Mouse (Mus musculus): Measurements from ENCODE around the gene Arv1. TPM values are rescaled to one million over a fixed set of nuclear protein-coding genes. Genes with fewer than 3 reads are reported as not detected.

The Arv1 gene
- polyA plus RNA-seq, 1 experiment from 2014 or later: 18.5 TPM

- peaks cover 18% of the 10 kb centered on the region for H3K36me3 ChIP-seq (ENCODE audit: insufficient read depth, low read length)
- no peak for ATAC-seq (replicated peaks; ENCODE audit: low FRiP score, low read depth)
- H3K4me3 ChIP-seq (replicated peaks; ENCODE audit: low read depth, low read length): no peak overlapping the region
- no peak for DNase-seq (ENCODE audit: low spot score)
- WGBS: 77% methylated on average over 8 of the region's 8 CpGs
- H3K27me3 ChIP-seq (ENCODE audit: insufficient read depth, low read length): no peaks in the 10 kb centered on the region
- H3K9ac ChIP-seq (ENCODE audit: low read depth, low read length): no peak overlapping the region
- no peak for TF ChIP-seq CTCF (IDR thresholded peaks at IDR 0.05; ENCODE audit: low read depth)
- H3K9me3 ChIP-seq (replicated peaks; ENCODE audit: low read length): no peaks in the 10 kb centered on the region
- H3K4me2 ChIP-seq (ENCODE audit: low read length): no peak overlapping the region
- H3K4me1 ChIP-seq (replicated peaks; ENCODE audit: insufficient read depth, low read length): peaks cover 5% of the 10 kb centered on the region
- H3K27ac ChIP-seq: no peak overlapping the region
Observed at GRCm38 (mm10) chr8:124715736-124716135, 6.2 kb upstream of the Arv1 start.

- ATAC-seq (replicated peaks; ENCODE audit: low FRiP score, low read depth): no peak
Observed at GRCm38 (mm10) chr8:124720133-124720532, 1.8 kb upstream of the Arv1 start.

GRCm38 (mm10) chr8:124720938-124721861 is 739 bp upstream of the Arv1 start:
- H3K27ac ChIP-seq: 0 out of 2 replicates have a peak overlapping the region, but pooled peaks have one; percentile 26
- H3K27me3 ChIP-seq (ENCODE audit: insufficient read depth, low read length): no peaks in the 10 kb centered on the region
- ATAC-seq (replicated peaks; ENCODE audit: low FRiP score, low read depth) (peak; percentile 48; the same call in 1 of the 2 replicates), DNase-seq (ENCODE audit: low spot score) (no peak)
- peak overlapping the region; percentile 78 for H3K4me3 ChIP-seq (replicated peaks; ENCODE audit: low read depth, low read length)
- 2% methylated on average over 31 of the region's 31 CpGs for WGBS
- peak overlapping the region; percentile 73 for H3K9ac ChIP-seq (ENCODE audit: low read depth, low read length)
- no peak for TF ChIP-seq CTCF (IDR thresholded peaks at IDR 0.05; ENCODE audit: low read depth)
- H3K36me3 ChIP-seq (ENCODE audit: insufficient read depth, low read length): 0 out of 2 replicates have a peak, but pooled peaks cover 1% of the 10 kb centered on the region
- peak overlapping the region; percentile 78 for H3K4me2 ChIP-seq (ENCODE audit: low read length)
- H3K4me1 ChIP-seq (replicated peaks; ENCODE audit: insufficient read depth, low read length): peaks cover 19% of the 10 kb centered on the region
- H3K9me3 ChIP-seq (replicated peaks; ENCODE audit: low read length): no peaks in the 10 kb centered on the region

More at GRCm38 (mm10) chr8:124720133-124720532, 1.8 kb upstream of the Arv1 start:
- no peaks in the 10 kb centered on the region for H3K36me3 ChIP-seq (ENCODE audit: insufficient read depth, low read length)
- peaks cover 19% of the 10 kb centered on the region for H3K4me1 ChIP-seq (replicated peaks; ENCODE audit: insufficient read depth, low read length)
- H3K27ac ChIP-seq: no peak overlapping the region
- H3K27me3 ChIP-seq (ENCODE audit: insufficient read depth, low read length): no peaks in the 10 kb centered on the region
- DNase-seq (ENCODE audit: low spot score): no peak
- no peak overlapping the region for H3K4me2 ChIP-seq (ENCODE audit: low read length)
- 83% methylated on average over 7 of the region's 7 CpGs for WGBS
- H3K9ac ChIP-seq (ENCODE audit: low read depth, low read length): no peak overlapping the region
- H3K9me3 ChIP-seq (replicated peaks; ENCODE audit: low read length): no peaks in the 10 kb centered on the region
- H3K4me3 ChIP-seq (replicated peaks; ENCODE audit: low read depth, low read length): no peak overlapping the region
- TF ChIP-seq CTCF (IDR thresholded peaks at IDR 0.05; ENCODE audit: low read depth): peak; percentile 28; the same call in 1 of the 2 replicates

GRCm38 (mm10) chr8:124724301-124724700 is 2.4 kb downstream of the Arv1 start:
- ATAC-seq (replicated peaks; ENCODE audit: low FRiP score, low read depth): no peak
- Histone ChIP-seq H3K4me1 (replicated peaks; ENCODE audit: insufficient read depth, low read length) (peaks cover 19% of the 10 kb centered on the region), H3K27me3 (ENCODE audit: insufficient read depth, low read length) (no peaks in the 10 kb centered on the region), H3K36me3 (ENCODE audit: insufficient read depth, low read length) (peaks cover 14% of the 10 kb centered on the region; the same call in 1 of the 2 replicates), H3K4me3 (replicated peaks; ENCODE audit: low read depth, low read length) (no peak overlapping the region), H3K9me3 (replicated peaks; ENCODE audit: low read length) (no peaks in the 10 kb centered on the region), H3K9ac (ENCODE audit: low read depth, low read length) (0 out of 2 replicates have a peak overlapping the region, but pooled peaks have one; percentile 23), H3K27ac (no peak overlapping the region), H3K4me2 (ENCODE audit: low read length) (no peak overlapping the region)
- no peak for TF ChIP-seq CTCF (IDR thresholded peaks at IDR 0.05; ENCODE audit: low read depth)
- DNase-seq (ENCODE audit: low spot score): no peak
- 93% methylated on average over 7 of the region's 7 CpGs for WGBS

GRCm38 (mm10) chr8:124732828-124733227 is 10.9 kb downstream of the Arv1 start:
- no peaks in the 10 kb centered on the region for H3K9me3 ChIP-seq (replicated peaks; ENCODE audit: low read length)
- DNase-seq (ENCODE audit: low spot score): no peak
- no peak overlapping the region for H3K4me3 ChIP-seq (replicated peaks; ENCODE audit: low read depth, low read length)
- H3K36me3 ChIP-seq (ENCODE audit: insufficient read depth, low read length): peaks cover 52% of the 10 kb centered on the region
- 87% methylated on average over 8 of the region's 8 CpGs for WGBS
- no peak for TF ChIP-seq CTCF (IDR thresholded peaks at IDR 0.05; ENCODE audit: low read depth)
- no peaks in the 10 kb centered on the region for H3K4me1 ChIP-seq (replicated peaks; ENCODE audit: insufficient read depth, low read length)
- no peaks in the 10 kb centered on the region for H3K27me3 ChIP-seq (ENCODE audit: insufficient read depth, low read length)
- H3K4me2 ChIP-seq (ENCODE audit: low read length): no peak overlapping the region
- no peak overlapping the region for H3K27ac ChIP-seq
- no peak overlapping the region for H3K9ac ChIP-seq (ENCODE audit: low read depth, low read length)
- no peak for ATAC-seq (replicated peaks; ENCODE audit: low FRiP score, low read depth)

GRCm38 (mm10) chr8:124735371-124735911 is 13.5 kb downstream of the Arv1 start:
- Histone ChIP-seq H3K36me3 (ENCODE audit: insufficient read depth, low read length) (peaks cover 37% of the 10 kb centered on the region), H3K4me1 (replicated peaks; ENCODE audit: insufficient read depth, low read length) (no peaks in the 10 kb centered on the region), H3K27me3 (ENCODE audit: insufficient read depth, low read length) (no peaks in the 10 kb centered on the region), H3K9ac (ENCODE audit: low read depth, low read length) (no peak overlapping the region), H3K4me3 (replicated peaks; ENCODE audit: low read depth, low read length) (no peak overlapping the region), H3K9me3 (replicated peaks; ENCODE audit: low read length) (no peaks in the 10 kb centered on the region), H3K27ac (no peak overlapping the region), H3K4me2 (ENCODE audit: low read length) (no peak overlapping the region)
- 53% methylated on average over 3 of the region's 3 CpGs for WGBS
- TF ChIP-seq CTCF (IDR thresholded peaks at IDR 0.05; ENCODE audit: low read depth): no peak
- ATAC-seq (replicated peaks; ENCODE audit: low FRiP score, low read depth) (no peak), DNase-seq (ENCODE audit: low spot score) (no peak)

Measured in kidney, postnatal 0 days (tissue).